Mouse (Mus musculus) lung, embryonic 15.5 days (tissue): ENCODE measurements around the gene Mettl21c. TPM values are rescaled to one million over a fixed set of nuclear protein-coding genes. Genes with fewer than 3 reads are reported as not detected.

Source experiments
- ATAC-seq: fragments of 200-750 bp; cut with Nextera tagmentation; 2 replicates; pipeline ENCODE4 v1.8.0; 2017; ENCODE audit warnings: moderate number of reproducible peaks, borderline replicate concordance; ENCODE audit not compliant: low FRiP score, low TSS enrichment; ENCODE audit errors: extremely low read depth
- H3K27ac ChIP-seq: fragments of 300-500 bp; sonication (generic); 2 replicates; pipeline ENCODE4 v1.5.1; 2015; ENCODE audit warnings: moderate library complexity, mild to moderate bottlenecking, inconsistent platforms
- H3K27me3 ChIP-seq: fragments of 300-500 bp; sonication (generic); 2 replicates; pipeline ENCODE4 v1.6.1; 2015; ENCODE audit warnings: inconsistent platforms
- H3K36me3 ChIP-seq: fragments of 300-500 bp; sonication (generic); 2 replicates; pipeline ENCODE4 v1.6.1; 2015; ENCODE audit warnings: inconsistent platforms
- H3K4me1 ChIP-seq: fragments of 300-500 bp; sonication (generic); 2 replicates; pipeline ENCODE4 v1.6.1; 2015; ENCODE audit warnings: inconsistent platforms
- H3K4me2 ChIP-seq: fragments of 300-500 bp; sonication (generic); 2 replicates; pipeline ENCODE4 v1.6.1; 2015; ENCODE audit warnings: inconsistent platforms, mild to moderate bottlenecking, moderate library complexity
- H3K4me3 ChIP-seq: fragments of 300-500 bp; sonication (generic); 2 replicates; pipeline ENCODE4 v1.5.1; 2015; ENCODE audit warnings: mild to moderate bottlenecking, inconsistent platforms
- H3K9ac ChIP-seq: fragments of 300-500 bp; sonication (generic); 2 replicates; pipeline ENCODE4 v1.6.1; 2015; ENCODE audit warnings: inconsistent platforms
- H3K9me3 ChIP-seq: fragments of 300-500 bp; sonication (generic); 2 replicates; pipeline ENCODE4 v1.6.1; 2016; ENCODE audit warnings: inconsistent platforms
- WGBS: fragments of 180-500 bp; shearing (Covaris S2); methylation state at CpG from one replicate; pipeline ENCODE4 v1.1.7; 2015; 5-methylcytosine and 5-hydroxymethylcytosine counted together
- polyA plus RNA-seq: library from polyadenylated mRNA; unstranded; fragments of >200 nt; fragmentation: Nextera tagmentation; extraction: Ambion mirVana; gene quantifications from 2 replicates; pipeline ENCODE4 v1.2.1, GENCODE M21; 2015

Gene Mettl21c
- polyA plus RNA-seq, 1 experiment from 2014 or later: 0.35 TPM

DNA sequence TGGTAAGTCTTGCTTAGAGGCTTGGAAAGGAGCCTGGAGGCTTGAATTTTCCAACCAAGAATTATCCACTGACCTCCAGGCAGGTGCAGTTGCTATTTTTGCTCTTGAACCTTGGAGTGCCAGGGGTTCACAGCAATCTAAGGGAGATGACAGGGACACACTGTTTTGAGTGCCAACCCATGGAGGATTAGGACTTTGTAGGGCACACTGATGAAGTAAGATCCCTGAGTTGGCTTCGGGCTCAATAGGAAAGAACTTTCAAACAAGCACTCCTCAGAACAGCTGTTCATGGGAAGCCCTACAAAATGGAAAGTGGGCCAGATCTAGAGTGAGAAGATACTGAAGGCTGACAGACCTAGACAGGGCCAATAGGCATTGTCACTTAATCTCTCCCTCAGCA, 2.8 kb upstream of the Mettl21c start:
- Histone ChIP-seq H3K36me3 (no peaks in the 10 kb centered on the region), H3K4me3 (no peak overlapping the region), H3K9me3 (no peaks in the 10 kb centered on the region), H3K4me2 (no peak overlapping the region), H3K27me3 (no peaks in the 10 kb centered on the region), H3K27ac (no peak overlapping the region), H3K9ac (no peak overlapping the region), H3K4me1 (no peaks in the 10 kb centered on the region)
- WGBS: 81% methylated on average over 1 of the region's 1 CpGs
- no peak for ATAC-seq

- no peak overlapping the region for H3K9ac ChIP-seq
- no peaks in the 10 kb centered on the region for H3K9me3 ChIP-seq
- H3K27ac ChIP-seq: no peak overlapping the region
- no peak for ATAC-seq
- no peaks in the 10 kb centered on the region for H3K27me3 ChIP-seq
- no peaks in the 10 kb centered on the region for H3K4me1 ChIP-seq
- H3K4me2 ChIP-seq: no peak overlapping the region
- no peaks in the 10 kb centered on the region for H3K36me3 ChIP-seq
- 90% methylated on average over 2 of the region's 2 CpGs for WGBS
- no peak overlapping the region for H3K4me3 ChIP-seq
Measured at GRCm38 (mm10) chr1:44015556-44015955, 4.3 kb downstream of the Mettl21c start.

GRCm38 (mm10) chr1:44004513-44004912, 15.3 kb downstream of the Mettl21c start:
- Histone ChIP-seq H3K36me3 (peaks cover 8% of the 10 kb centered on the region), H3K27ac (no peak overlapping the region), H3K9ac (no peak overlapping the region), H3K4me2 (no peak overlapping the region), H3K9me3 (no peaks in the 10 kb centered on the region), H3K4me3 (no peak overlapping the region), H3K27me3 (no peaks in the 10 kb centered on the region), H3K4me1 (no peaks in the 10 kb centered on the region)
- no peak for ATAC-seq
- WGBS: 77% methylated on average over 2 of the region's 2 CpGs

- H3K4me2 ChIP-seq: no peak overlapping the region
- H3K4me1 ChIP-seq: no peaks in the 10 kb centered on the region
- H3K36me3 ChIP-seq: peaks cover 59% of the 10 kb centered on the region
- no peak overlapping the region for H3K4me3 ChIP-seq
- no peak for ATAC-seq
- H3K27ac ChIP-seq: no peak overlapping the region
- no peaks in the 10 kb centered on the region for H3K9me3 ChIP-seq
- 91% methylated on average over 4 of the region's 4 CpGs for WGBS
- no peak overlapping the region for H3K9ac ChIP-seq
- H3K27me3 ChIP-seq: no peaks in the 10 kb centered on the region
Measured at GRCm38 (mm10) chr1:43996914-43997589, 22.8 kb downstream of the Mettl21c start.

DNA sequence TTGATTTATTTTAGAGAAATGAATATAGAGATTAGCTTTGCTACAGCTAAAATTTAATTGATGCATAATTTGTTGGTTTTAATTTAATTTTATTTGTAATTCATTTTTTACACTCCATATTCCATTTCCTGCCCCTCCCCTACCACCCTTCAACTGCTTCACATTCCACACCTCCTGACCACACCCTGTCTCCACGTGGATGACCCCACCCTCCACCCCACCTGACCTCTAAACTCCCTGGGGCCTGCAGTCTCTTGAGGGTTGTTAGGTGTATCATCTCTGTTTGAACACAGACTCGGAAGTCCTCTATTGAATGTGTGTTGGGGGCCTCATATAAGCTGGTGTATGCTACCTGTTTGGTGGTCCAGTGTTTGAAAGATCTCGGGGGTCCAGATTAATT, 48.7 kb downstream of the Mettl21c start:
- no peaks in the 10 kb centered on the region for H3K4me1 ChIP-seq
- no peak overlapping the region for H3K9ac ChIP-seq
- H3K9me3 ChIP-seq: no peaks in the 10 kb centered on the region
- no peak overlapping the region for H3K4me3 ChIP-seq
- ATAC-seq: no peak
- no peak overlapping the region for H3K4me2 ChIP-seq
- WGBS: 60% methylated on average over 3 of the region's 3 CpGs
- H3K27ac ChIP-seq: no peak overlapping the region
- H3K36me3 ChIP-seq: peaks cover 43% of the 10 kb centered on the region
- H3K27me3 ChIP-seq: no peaks in the 10 kb centered on the region

- Histone ChIP-seq H3K27me3 (no peaks in the 10 kb centered on the region), H3K9me3 (no peaks in the 10 kb centered on the region), H3K4me2 (no peak overlapping the region), H3K27ac (no peak overlapping the region), H3K4me1 (no peaks in the 10 kb centered on the region), H3K4me3 (no peak overlapping the region), H3K9ac (no peak overlapping the region), H3K36me3 (peaks cover 37% of the 10 kb centered on the region)
- 85% methylated on average over 3 of the region's 3 CpGs for WGBS
- no peak for ATAC-seq
Measured at GRCm38 (mm10) chr1:43969361-43969760, 50.5 kb downstream of the Mettl21c start.

GRCm38 (mm10) chr1:43966756-43967155, 53.1 kb downstream of the Mettl21c start:
- ATAC-seq: no peak
- WGBS: 82% methylated on average over 4 of the region's 4 CpGs
- H3K36me3 ChIP-seq: peaks cover 32% of the 10 kb centered on the region
- H3K4me1 ChIP-seq: no peaks in the 10 kb centered on the region
- H3K4me2 ChIP-seq: no peak overlapping the region
- H3K27ac ChIP-seq: no peak overlapping the region
- no peaks in the 10 kb centered on the region for H3K9me3 ChIP-seq
- no peak overlapping the region for H3K4me3 ChIP-seq
- H3K9ac ChIP-seq: no peak overlapping the region
- no peaks in the 10 kb centered on the region for H3K27me3 ChIP-seq

DNA sequence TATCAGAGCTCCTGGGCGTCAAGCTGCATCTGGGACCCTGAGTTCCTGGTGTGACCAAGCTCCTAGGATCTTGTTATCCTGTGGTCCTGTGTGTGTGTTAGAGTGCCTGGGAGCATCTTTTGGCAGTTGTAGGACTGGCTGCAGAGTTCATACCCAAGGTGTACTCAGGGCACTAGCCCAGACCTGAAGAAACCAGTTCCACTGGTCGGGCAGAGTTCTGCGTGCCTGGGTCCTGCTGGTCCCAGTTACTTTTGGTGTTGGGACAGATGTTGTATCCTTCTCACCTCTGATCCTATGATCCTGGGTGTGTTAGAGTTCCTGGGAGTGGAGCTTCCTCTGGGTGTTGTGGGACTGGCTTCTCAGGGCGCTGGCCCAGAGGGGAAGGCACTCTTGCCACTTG, 55.5 kb downstream of the Mettl21c start:
- no peak overlapping the region for H3K4me2 ChIP-seq
- H3K4me3 ChIP-seq: no peak overlapping the region
- WGBS: 83% methylated on average over 4 of the region's 4 CpGs
- no peaks in the 10 kb centered on the region for H3K27me3 ChIP-seq
- H3K36me3 ChIP-seq: peaks cover 34% of the 10 kb centered on the region
- no peak overlapping the region for H3K9ac ChIP-seq
- no peaks in the 10 kb centered on the region for H3K4me1 ChIP-seq
- ATAC-seq: no peak
- no peak overlapping the region for H3K27ac ChIP-seq
- H3K9me3 ChIP-seq: no peaks in the 10 kb centered on the region

Other genes with a start within 250 kb of the Mettl21c start
- gene Uxs1, start 192.2 kb downstream of the Mettl21c start, polyA plus RNA-seq: 27.7 and 29.2 TPM in 2 replicates
- gene Tpp2, start 86.4 kb downstream of the Mettl21c start, polyA plus RNA-seq: 57.6 and 62.7 TPM in 2 replicates
- gene Gm8251, start 41.9 kb upstream of the Mettl21c start, polyA plus RNA-seq: 0.14 and 0.15 TPM in 2 replicates
- 86.8 and 89.0 TPM in 2 replicates for gene Tex30, start 82.4 kb upstream of the Mettl21c start, polyA plus RNA-seq
- gene Kdelc1, start 98.8 kb upstream of the Mettl21c start, polyA plus RNA-seq: 60.7 and 62.1 TPM in 2 replicates
- 18.9 and 19.2 TPM in 2 replicates for gene Bivm, start 98.9 kb upstream of the Mettl21c start, polyA plus RNA-seq
- gene Ercc5, start 127.7 kb upstream of the Mettl21c start, polyA plus RNA-seq: 21.6 and 24.0 TPM in 2 replicates
- 1.5 TPM in 2 replicates for gene Mettl21e, start 198.9 kb upstream of the Mettl21c start, polyA plus RNA-seq